Mouse (Mus musculus) forebrain, embryonic 11.5 days (tissue): Measurements from ENCODE around the gene Glyctk. TPM values are rescaled to one million over a fixed set of nuclear protein-coding genes. Genes with fewer than 3 reads are reported as not detected.
A peak's percentile ranks its signal among the peaks of the same experiment; 100 is the strongest.

Experiments
- microRNA counts: library from miRNA; unstranded; fragments of <30 nt; microRNA quantifications from one replicate; lab custom pipeline; 2015
- microRNA-seq: library from miRNA; unstranded; fragments of <30 nt; microRNA quantifications from one replicate; pipeline ENCODE4, GENCODE M21; 2016; ENCODE audit not compliant: insufficient number of aligned reads
- polyA plus RNA-seq: library from polyadenylated mRNA; unstranded; fragments of >200 nt; fragmentation: Nextera tagmentation; extraction: Ambion mirVana; gene quantifications from 2 replicates; pipeline ENCODE4 v1.2.1, GENCODE M21; 2014

The Glyctk gene
- polyA plus RNA-seq, 1 experiment from 2014 or later = 10.2 TPM

MicroRNA genes within 50 kb of the gene (microRNA counts, 519-probe panel; counts per million panel counts)
- microRNA mmu-let-7g (lab: Ali Mortazavi, UCI) = 6,291 counts per million, percentile 84 among the panel's probes with 10 or more counts

Small RNA genes within 50 kb of the gene (microRNA-seq; reads per million reads assigned to microRNA genes)
- gene Mir135a-1 (419 reads per million, percentile 56 among the genes with 10 or more reads in this experiment), gene Mirlet7g (19,376 reads per million, percentile 97 among the genes with 10 or more reads in this experiment)

Other genes with a start within 250 kb of the Glyctk start
- not detected in 2 replicates for gene Col6a5, start 197.5 kb downstream of the Glyctk start, polyA plus RNA-seq
- gene Col6a4, start 61.4 kb downstream of the Glyctk start, polyA plus RNA-seq = 0.32 and 0.53 TPM in 2 replicates
- 33.5 and 34.6 TPM in 2 replicates for gene Wdr82, start 12.8 kb upstream of the Glyctk start, polyA plus RNA-seq
- 37.5 and 40.9 TPM in 2 replicates for gene Ppm1m, start 41.6 kb upstream of the Glyctk start, polyA plus RNA-seq
- 61.3 and 65.5 TPM in 2 replicates for gene Twf2, start 45.0 kb upstream of the Glyctk start, polyA plus RNA-seq
- not detected in 2 replicates for gene Tlr9, start 64.5 kb upstream of the Glyctk start, polyA plus RNA-seq
- 81.9 and 89.2 TPM in 2 replicates for gene Alas1, start 90.5 kb upstream of the Glyctk start, polyA plus RNA-seq
- 32.5 and 34.9 TPM in 2 replicates for gene Poc1a, start 122.9 kb upstream of the Glyctk start, polyA plus RNA-seq
- 26.8 and 27.6 TPM in 2 replicates for gene Dusp7, start 210.5 kb upstream of the Glyctk start, polyA plus RNA-seq